Mouse (Mus musculus) testis, adult 2 months (tissue): ENCODE results near the gene Prune2.

Source experiments
- CTCF ChIP-seq: fragments of 200-500 bp; IDR thresholded peaks from 2 replicates; pipeline ENCODE4 v1.5.1; 2012; ENCODE audit warnings: low read depth, mild to moderate bottlenecking, inconsistent platforms, low read length, moderate library complexity; ENCODE audit not compliant: control insufficient read depth, insufficient read depth, insufficient replicate concordance
- POLR2A ChIP-seq: fragments of 200-500 bp; IDR thresholded peaks from 2 replicates; pipeline ENCODE4 v1.6.1; 2012; ENCODE audit warnings: low read depth, mild to moderate bottlenecking, inconsistent platforms, low read length, moderate library complexity; ENCODE audit not compliant: control insufficient read depth

DNA sequence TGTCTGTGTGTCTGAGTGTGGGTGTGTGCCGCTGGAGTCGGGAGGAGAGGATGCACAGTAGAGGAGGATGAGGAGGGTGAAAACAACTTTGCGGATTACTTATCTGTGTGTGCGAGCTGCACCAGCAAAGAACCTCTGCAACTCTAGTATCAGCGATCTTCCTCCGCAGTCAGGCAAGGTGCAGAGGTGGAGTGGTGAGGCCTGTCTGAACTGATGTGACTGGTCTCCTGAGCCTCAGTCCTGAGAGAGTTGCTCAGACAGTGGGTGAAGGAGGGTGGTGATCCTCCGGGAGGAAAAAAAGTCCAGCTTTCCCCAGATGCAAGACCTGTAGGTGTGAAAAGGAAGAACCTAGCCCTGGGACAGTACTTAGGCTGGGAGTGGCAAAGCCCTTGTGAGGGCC is 401 bp downstream of the Prune2 start:
- no peak for TF ChIP-seq CTCF
- TF ChIP-seq POLR2A, result no peak
